Mouse (Mus musculus) forebrain, embryonic 10.5 days (tissue): ENCODE measurements around the gene Arhgef33. TPM values are rescaled to one million over a fixed set of nuclear protein-coding genes. Genes with fewer than 3 reads are reported as not detected.

ENCODE experiments used
- DNase-seq: peaks from one replicate; pipeline ENCODE4 v3.0.0-alpha.2; 2017; ENCODE audit warnings: low spot score; ENCODE audit errors: extremely low spot score
- H3K27ac ChIP-seq: fragments of 300-500 bp; sonication (generic); 2 replicates; pipeline ENCODE4 v1.5.1; 2016; ENCODE audit warnings: mild to moderate bottlenecking
- H3K27me3 ChIP-seq: fragments of 300-500 bp; sonication (generic); 2 replicates; pipeline ENCODE4 v1.6.1; 2016; ENCODE audit warnings: mild to moderate bottlenecking; ENCODE audit not compliant: poor library complexity, severe bottlenecking
- H3K36me3 ChIP-seq: fragments of 300-500 bp; sonication (generic); replicated peaks from 2 replicates; pipeline ENCODE4 v1.6.1; 2016; ENCODE audit warnings: mild to moderate bottlenecking, moderate library complexity
- H3K4me1 ChIP-seq: fragments of 300-500 bp; sonication (generic); 2 replicates; pipeline ENCODE4 v1.6.1; 2016
- H3K4me3 ChIP-seq: fragments of 300-500 bp; sonication (generic); 2 replicates; pipeline ENCODE4 v1.5.1; 2016; ENCODE audit warnings: mild to moderate bottlenecking, moderate library complexity
- H3K9me3 ChIP-seq: fragments of 300-500 bp; sonication (generic); 2 replicates; pipeline ENCODE4 v1.6.1; 2016; ENCODE audit warnings: mild to moderate bottlenecking, moderate library complexity
- WGBS: fragments of 180-500 bp; shearing (Covaris S2); methylation state at CpG from one replicate; pipeline ENCODE4 v1.1.7; 2016; 5-methylcytosine and 5-hydroxymethylcytosine counted together
- polyA plus RNA-seq: library from polyadenylated mRNA; unstranded; fragments of >200 nt; fragmentation: Nextera tagmentation; extraction: Ambion mirVana; gene quantifications from 2 replicates; pipeline ENCODE4 v1.2.1, GENCODE M21; 2016

The Arhgef33 gene
- polyA plus RNA-seq, 1 experiment from 2014 or later, result 0.97 TPM

GRCm38 (mm10) chr17:80420998-80421397 lies 113.8 kb downstream of the Arhgef33 start:
- WGBS, result 92% methylated on average over 1 of the region's 1 CpGs
- H3K36me3 ChIP-seq, result peaks cover 74% of the 10 kb centered on the region
- no peak overlapping the region for H3K27ac ChIP-seq

GRCm38 (mm10) chr17:80426171-80426570 lies 119.0 kb downstream of the Arhgef33 start:
- H3K27me3 ChIP-seq, result no peaks in the 10 kb centered on the region
- no peak overlapping the region for H3K27ac ChIP-seq
- DNase-seq, result no peak
- H3K4me1 ChIP-seq, result no peaks in the 10 kb centered on the region
- H3K4me3 ChIP-seq, result no peak overlapping the region
- peaks cover 6% of the 10 kb centered on the region; the same call in 1 of the 2 replicates for H3K9me3 ChIP-seq
- 97% methylated on average over 7 of the region's 7 CpGs for WGBS
- peaks cover 33% of the 10 kb centered on the region for H3K36me3 ChIP-seq

More at GRCm38 (mm10) chr17:80420998-80421397, 113.8 kb downstream of the Arhgef33 start:
- H3K4me3 ChIP-seq, result no peak overlapping the region
- H3K27me3 ChIP-seq, result no peaks in the 10 kb centered on the region
- H3K4me1 ChIP-seq, result no peaks in the 10 kb centered on the region
- DNase-seq, result no peak
- H3K9me3 ChIP-seq, result peaks cover 6% of the 10 kb centered on the region; the same call in 1 of the 2 replicates

GRCm38 (mm10) chr17:80426901-80427300 lies 119.7 kb downstream of the Arhgef33 start:
- Histone ChIP-seq H3K4me3 (no peak overlapping the region), H3K27ac (no peak overlapping the region), H3K4me1 (no peaks in the 10 kb centered on the region), H3K36me3 (peaks cover 35% of the 10 kb centered on the region), H3K27me3 (no peaks in the 10 kb centered on the region), H3K9me3 (peaks cover 5% of the 10 kb centered on the region; the same call in 1 of the 2 replicates)
- WGBS, result 90% methylated on average over 5 of the region's 5 CpGs
- DNase-seq, result no peak

- Histone ChIP-seq H3K4me1 (no peaks in the 10 kb centered on the region), H3K4me3 (no peak overlapping the region), H3K36me3 (peaks cover 34% of the 10 kb centered on the region), H3K9me3 (no peaks in the 10 kb centered on the region), H3K27ac (no peak overlapping the region), H3K27me3 (no peaks in the 10 kb centered on the region)
- WGBS, result 88% methylated on average over 2 of the region's 2 CpGs
- no peak for DNase-seq
Measured at GRCm38 (mm10) chr17:80427966-80428365, 120.8 kb downstream of the Arhgef33 start.

GRCm38 (mm10) chr17:80431997-80432396 lies 124.8 kb downstream of the Arhgef33 start:
- Histone ChIP-seq H3K4me1 (no peaks in the 10 kb centered on the region), H3K27ac (no peak overlapping the region), H3K9me3 (no peaks in the 10 kb centered on the region), H3K4me3 (no peak overlapping the region), H3K27me3 (no peaks in the 10 kb centered on the region), H3K36me3 (peaks cover 49% of the 10 kb centered on the region)
- 97% methylated on average over 9 of the region's 9 CpGs for WGBS
- DNase-seq, result no peak

- no peaks in the 10 kb centered on the region for H3K4me1 ChIP-seq
- peaks cover 61% of the 10 kb centered on the region for H3K36me3 ChIP-seq
- H3K4me3 ChIP-seq, result no peak overlapping the region
- DNase-seq, result no peak
- H3K9me3 ChIP-seq, result no peaks in the 10 kb centered on the region
- no peaks in the 10 kb centered on the region for H3K27me3 ChIP-seq
- 93% methylated on average over 3 of the region's 3 CpGs for WGBS
- no peak overlapping the region for H3K27ac ChIP-seq
Measured at GRCm38 (mm10) chr17:80434430-80434829, 127.2 kb downstream of the Arhgef33 start.

DNA sequence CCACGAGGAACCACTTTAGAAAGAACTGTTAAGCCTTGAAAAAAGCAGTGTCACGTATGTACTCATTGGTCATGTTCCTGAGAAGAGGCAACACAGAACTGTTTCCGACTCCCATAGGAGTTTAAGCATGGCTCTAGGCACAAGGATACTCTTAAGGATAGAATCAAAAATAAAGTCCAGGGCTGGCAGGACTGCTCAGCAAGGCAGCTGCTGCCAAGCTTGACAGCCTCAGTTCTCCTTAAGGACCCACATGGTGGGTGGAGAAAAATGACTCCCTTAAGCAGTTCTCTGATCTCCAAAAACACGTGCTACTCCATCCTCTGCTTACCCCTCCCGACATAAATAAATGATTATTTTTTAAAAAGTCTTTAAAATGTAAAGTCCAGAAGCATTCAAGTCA lies 128.5 kb downstream of the Arhgef33 start:
- Histone ChIP-seq H3K27ac (no peak overlapping the region), H3K27me3 (no peaks in the 10 kb centered on the region), H3K4me3 (no peak overlapping the region), H3K9me3 (no peaks in the 10 kb centered on the region), H3K36me3 (peaks cover 61% of the 10 kb centered on the region), H3K4me1 (no peaks in the 10 kb centered on the region)
- DNase-seq, result no peak
- WGBS, result 93% methylated on average over 5 of the region's 5 CpGs

DNA sequence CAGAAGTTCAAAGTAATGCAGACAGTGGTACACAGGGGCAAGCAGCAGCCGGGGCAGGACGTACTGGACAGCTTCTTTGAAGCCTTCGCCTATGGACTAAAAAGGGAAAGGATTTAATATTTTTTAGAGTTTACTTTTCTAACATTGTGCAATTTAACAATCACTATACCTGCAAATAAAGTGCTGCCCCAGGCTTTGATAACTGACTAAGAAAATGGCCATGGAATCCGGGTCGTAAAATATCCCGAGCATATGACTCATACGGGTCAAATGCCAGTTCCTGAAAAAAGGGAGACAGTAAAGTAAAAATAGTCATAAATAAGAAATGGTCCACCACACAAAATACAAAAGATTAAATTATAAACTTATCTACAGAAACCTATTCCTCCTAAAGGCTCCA lies 138.2 kb downstream of the Arhgef33 start:
- no peak overlapping the region for H3K4me3 ChIP-seq
- no peaks in the 10 kb centered on the region for H3K27me3 ChIP-seq
- DNase-seq, result no peak
- no peak overlapping the region for H3K27ac ChIP-seq
- WGBS, result 94% methylated on average over 7 of the region's 7 CpGs
- H3K36me3 ChIP-seq, result peaks cover 80% of the 10 kb centered on the region
- H3K4me1 ChIP-seq, result peaks cover 9% of the 10 kb centered on the region
- H3K9me3 ChIP-seq, result no peaks in the 10 kb centered on the region

DNA sequence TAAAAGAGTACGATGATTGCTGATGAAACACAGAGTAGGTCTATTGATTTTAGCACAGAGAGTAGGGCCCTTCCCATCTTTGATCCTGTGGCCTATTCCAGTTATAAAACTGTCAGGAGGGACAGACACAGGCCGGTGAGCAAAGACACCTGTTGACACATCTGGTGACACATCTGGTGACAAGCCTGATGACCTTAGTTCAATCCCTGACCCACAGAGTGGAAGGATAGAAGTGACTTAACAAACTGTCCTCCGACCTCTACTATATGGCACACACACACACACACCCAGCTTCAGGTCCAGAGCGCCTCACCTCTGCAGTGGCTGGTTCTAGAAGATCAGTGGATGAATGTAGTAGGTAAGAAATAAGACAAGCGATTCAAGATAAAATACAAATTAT lies 139.3 kb downstream of the Arhgef33 start:
- peaks cover 81% of the 10 kb centered on the region for H3K36me3 ChIP-seq
- no peak overlapping the region for H3K4me3 ChIP-seq
- 94% methylated on average over 5 of the region's 5 CpGs for WGBS
- H3K27ac ChIP-seq, result no peak overlapping the region
- H3K4me1 ChIP-seq, result peaks cover 5% of the 10 kb centered on the region
- DNase-seq, result no peak
- no peaks in the 10 kb centered on the region for H3K9me3 ChIP-seq
- no peaks in the 10 kb centered on the region for H3K27me3 ChIP-seq

Other genes starting within 250 kb of the Arhgef33 start
- 81.2 and 86.2 TPM in 2 replicates for gene Hnrnpll, start 245.1 kb upstream of the Arhgef33 start, polyA plus RNA-seq
- gene Galm, start 179.9 kb upstream of the Arhgef33 start, polyA plus RNA-seq, result 13.4 and 15.5 TPM in 2 replicates
- gene Srsf7, start 100.1 kb upstream of the Arhgef33 start, polyA plus RNA-seq, result 917 and 919 TPM in 2 replicates
- gene Ttc39d, start 99.9 kb upstream of the Arhgef33 start, polyA plus RNA-seq, result 0.09 and 0.20 TPM in 2 replicates
- 64.1 and 66.8 TPM in 2 replicates for gene Gemin6, start 83.0 kb upstream of the Arhgef33 start, polyA plus RNA-seq
- gene Morn2, start 17.2 kb upstream of the Arhgef33 start, polyA plus RNA-seq, result 31.4 and 35.1 TPM in 2 replicates
- 15.0 and 16.3 TPM in 2 replicates for gene Dhx57, start 16.9 kb upstream of the Arhgef33 start, polyA plus RNA-seq
- 0.63 TPM in 1 of 2 replicates, not detected in the other for gene Gm10190, start 66.1 kb downstream of the Arhgef33 start, polyA plus RNA-seq
- gene Sos1, start 173.0 kb downstream of the Arhgef33 start, polyA plus RNA-seq, result 4.3 and 4.8 TPM in 2 replicates